Mouse (Mus musculus) erythroblast, embryonic 14.5 days (primary cell): ENCODE results near the gene Stpg3.

Experiments used
- GATA1 ChIP-seq: IDR thresholded peaks from 2 replicates; pipeline ENCODE4 v1.6.1; 2012; ENCODE audit warnings: low read length, inconsistent platforms, mixed read lengths
- TAL1 ChIP-seq: IDR thresholded peaks from 3 replicates; pipeline ENCODE4 v1.6.1; 2012; ENCODE audit warnings: low read length, inconsistent platforms, mixed read lengths

GRCm38 (mm10) chr2:25237522-25237921, 23.1 kb upstream of the Stpg3 start:
- TF ChIP-seq GATA1 (no peak), TAL1 (no peak)
